Mouse (Mus musculus): ENCODE results near the gene Nisch.

DNA sequence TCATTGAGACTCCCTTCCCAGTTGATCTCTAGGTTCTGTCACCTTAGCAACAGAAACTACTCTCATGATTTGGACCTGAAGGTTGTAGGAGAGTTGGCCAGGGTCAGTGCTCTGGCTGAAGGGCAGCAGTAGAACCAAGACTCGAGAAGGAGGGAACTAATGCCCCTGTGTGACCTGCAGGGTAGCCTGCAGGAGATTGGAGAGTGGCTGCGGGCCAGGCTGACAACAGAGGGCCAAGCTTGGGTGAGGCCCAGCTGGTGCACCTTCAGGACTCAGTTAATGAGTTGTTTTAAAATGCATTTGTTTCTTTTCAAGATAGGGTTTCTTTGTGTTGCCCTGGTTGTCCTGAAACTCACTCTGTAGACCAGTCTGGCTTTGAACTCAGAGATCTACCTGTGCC, 51.7 kb downstream of the Nisch start:
- TF ChIP-seq CTCF (IDR thresholded peaks at IDR 0.05; ENCODE audit: control insufficient read depth, insufficient read depth, insufficient read length) (no peak), CEBPB (IDR thresholded peaks at IDR 0.05; ENCODE audit: low read depth) (no peak), MYOD1 (IDR thresholded peaks at IDR 0.05; ENCODE audit: control insufficient read depth, insufficient read length, low read depth) (no peak), MYOG (IDR thresholded peaks at IDR 0.05; ENCODE audit: control insufficient read depth, extremely low read depth, insufficient read length) (no peak)
